Mouse (Mus musculus): ENCODE measurements around the gene Barx1. TPM values are rescaled to one million over a fixed set of nuclear protein-coding genes. Genes with fewer than 3 reads are reported as not detected.

Barx1 gene
- polyA plus RNA-seq, 1 experiment from 2014 or later: 0.10 TPM

GRCm38 (mm10) chr13:48650615-48651014 lies 12.2 kb upstream of the Barx1 start:
- ATAC-seq (replicated peaks; ENCODE audit: low FRiP score): no peak
- Histone ChIP-seq H3K36me3 (no peaks in the 10 kb centered on the region), H3K9ac (no peak overlapping the region), H3K27me3 (peaks cover 41% of the 10 kb centered on the region), H3K4me3 (replicated peaks) (no peak overlapping the region), H3K4me2 (no peak overlapping the region), H3K27ac (no peak overlapping the region), H3K9me3 (replicated peaks) (0 out of 2 replicates have a peak, but pooled peaks cover 3% of the 10 kb centered on the region), H3K4me1 (no peaks in the 10 kb centered on the region)
- 4% methylated on average over 1 of the region's 1 CpGs for WGBS

DNA sequence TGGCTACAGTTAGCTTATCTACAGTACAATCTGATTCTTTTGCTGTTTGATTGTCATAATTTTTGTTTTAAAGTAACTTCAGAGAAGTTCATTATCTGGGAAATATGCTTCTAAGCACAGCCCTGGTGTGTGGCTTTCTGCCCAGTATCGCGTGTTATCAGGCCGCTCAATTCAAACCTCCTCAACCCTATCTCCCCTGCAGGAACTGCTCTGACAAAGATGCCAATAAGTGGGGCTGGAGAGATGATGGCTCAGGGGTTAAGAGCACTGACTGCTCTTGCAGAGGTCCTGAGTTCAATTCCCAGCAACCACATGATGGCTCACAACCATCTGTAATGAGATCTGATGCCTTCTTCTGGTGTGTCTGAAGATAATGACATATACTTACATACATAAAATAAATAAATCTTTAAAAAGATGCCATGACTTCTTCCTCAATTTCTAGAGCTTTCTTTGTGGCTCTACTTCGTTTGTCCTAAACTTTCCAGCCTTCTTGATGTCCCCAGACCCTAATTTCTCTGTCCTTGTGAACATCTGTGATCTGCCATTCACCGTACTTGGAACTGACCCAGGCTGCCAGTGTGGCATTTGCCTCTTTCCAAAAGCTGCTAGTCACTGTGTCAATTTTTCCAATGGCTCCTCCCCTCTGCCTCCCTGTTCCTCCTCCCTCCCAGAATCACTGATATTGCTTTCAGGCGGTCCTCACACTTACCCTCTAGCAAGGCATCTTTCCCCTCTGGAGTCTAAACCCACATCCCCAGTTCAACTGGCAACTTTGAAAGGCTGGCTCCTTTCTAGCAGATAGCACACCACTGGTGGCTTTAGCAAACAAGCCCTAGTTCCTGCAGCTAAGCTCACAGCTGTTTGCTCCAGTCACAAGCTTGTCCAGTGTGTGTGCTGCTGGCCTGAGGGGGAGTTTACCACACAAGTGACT lies 11.4 kb upstream of the Barx1 start:
- H3K4me1 ChIP-seq: peaks cover 4% of the 10 kb centered on the region; the same call in 1 of the 2 replicates
- H3K9ac ChIP-seq: no peak overlapping the region
- H3K9me3 ChIP-seq (replicated peaks): 0 out of 2 replicates have a peak, but pooled peaks cover 3% of the 10 kb centered on the region
- H3K4me3 ChIP-seq (replicated peaks): no peak overlapping the region
- no peak overlapping the region for H3K27ac ChIP-seq
- H3K4me2 ChIP-seq: no peak overlapping the region
- WGBS: 68% methylated on average over 6 of the region's 6 CpGs
- H3K27me3 ChIP-seq: peaks cover 49% of the 10 kb centered on the region
- ATAC-seq (replicated peaks; ENCODE audit: low FRiP score): no peak
- no peaks in the 10 kb centered on the region for H3K36me3 ChIP-seq

- WGBS: 10% methylated on average over 14 of the region's 14 CpGs
- no peak overlapping the region for H3K4me3 ChIP-seq (replicated peaks)
- peaks cover 12% of the 10 kb centered on the region for H3K4me1 ChIP-seq
- no peak overlapping the region for H3K27ac ChIP-seq
- H3K9me3 ChIP-seq (replicated peaks): no peaks in the 10 kb centered on the region
- peaks cover 76% of the 10 kb centered on the region for H3K27me3 ChIP-seq
- no peak for ATAC-seq (replicated peaks; ENCODE audit: low FRiP score)
- H3K9ac ChIP-seq: no peak overlapping the region
- H3K4me2 ChIP-seq: no peak overlapping the region
- no peaks in the 10 kb centered on the region for H3K36me3 ChIP-seq
These were observed 8.7 kb upstream of the Barx1 start for GRCm38 (mm10) chr13:48653788-48654770.

GRCm38 (mm10) chr13:48655637-48656036 lies 7.2 kb upstream of the Barx1 start:
- no peak overlapping the region for H3K9ac ChIP-seq
- 4% methylated on average over 8 of the region's 8 CpGs for WGBS
- H3K27ac ChIP-seq: no peak overlapping the region

GRCm38 (mm10) chr13:48657791-48658190 lies 5.0 kb upstream of the Barx1 start:
- ATAC-seq (replicated peaks; ENCODE audit: low FRiP score): no peak
- Histone ChIP-seq H3K9me3 (replicated peaks) (no peaks in the 10 kb centered on the region), H3K27me3 (peaks cover 97% of the 10 kb centered on the region), H3K4me1 (peaks cover 33% of the 10 kb centered on the region), H3K4me2 (no peak overlapping the region), H3K36me3 (no peaks in the 10 kb centered on the region), H3K9ac (no peak overlapping the region), H3K4me3 (replicated peaks) (no peak overlapping the region), H3K27ac (no peak overlapping the region)
- 2% methylated on average over 9 of the region's 9 CpGs for WGBS

More at GRCm38 (mm10) chr13:48655637-48656036, 7.2 kb upstream of the Barx1 start:
- H3K4me2 ChIP-seq: no peak overlapping the region; the same call in 1 of the 2 replicates
- H3K4me1 ChIP-seq: peaks cover 27% of the 10 kb centered on the region
- H3K9me3 ChIP-seq (replicated peaks): no peaks in the 10 kb centered on the region
- H3K36me3 ChIP-seq: no peaks in the 10 kb centered on the region
- no peak overlapping the region for H3K4me3 ChIP-seq (replicated peaks)
- peaks cover 91% of the 10 kb centered on the region for H3K27me3 ChIP-seq
- no peak for ATAC-seq (replicated peaks; ENCODE audit: low FRiP score)

DNA sequence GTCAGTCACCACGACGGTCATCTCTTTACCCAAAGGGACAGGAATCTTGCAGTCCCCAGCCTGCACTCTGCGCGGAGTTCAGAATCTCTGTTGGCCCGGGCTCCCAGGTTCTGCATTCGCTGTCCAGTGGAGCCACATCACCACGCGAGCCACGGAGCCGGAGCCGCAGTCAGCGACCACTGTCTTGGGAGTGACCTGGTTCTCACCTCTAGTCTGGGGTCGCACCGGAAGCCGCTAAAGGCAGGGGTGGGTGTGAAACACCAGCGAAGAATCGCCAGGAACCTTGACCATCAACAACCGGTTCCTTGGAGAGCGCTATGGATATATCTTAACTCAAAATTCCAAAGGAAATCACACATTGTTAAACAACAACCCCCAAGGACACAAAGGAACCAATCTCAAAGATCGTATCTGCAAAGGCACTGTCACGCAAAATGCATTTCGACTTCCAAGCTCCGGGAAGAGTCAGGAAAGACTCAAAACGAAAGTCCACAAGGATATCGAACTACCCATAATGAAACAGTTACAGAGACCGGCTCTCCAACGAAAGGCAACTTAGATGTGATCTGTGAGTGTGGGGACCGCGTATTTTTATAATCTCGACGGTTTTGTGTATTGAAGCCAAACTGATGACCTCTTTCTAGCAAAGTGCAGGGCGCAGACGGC lies 4.1 kb upstream of the Barx1 start:
- Histone ChIP-seq H3K9ac (no peak overlapping the region), H3K4me1 (peaks cover 42% of the 10 kb centered on the region)
- ATAC-seq (replicated peaks; ENCODE audit: low FRiP score): no peak

DNA sequence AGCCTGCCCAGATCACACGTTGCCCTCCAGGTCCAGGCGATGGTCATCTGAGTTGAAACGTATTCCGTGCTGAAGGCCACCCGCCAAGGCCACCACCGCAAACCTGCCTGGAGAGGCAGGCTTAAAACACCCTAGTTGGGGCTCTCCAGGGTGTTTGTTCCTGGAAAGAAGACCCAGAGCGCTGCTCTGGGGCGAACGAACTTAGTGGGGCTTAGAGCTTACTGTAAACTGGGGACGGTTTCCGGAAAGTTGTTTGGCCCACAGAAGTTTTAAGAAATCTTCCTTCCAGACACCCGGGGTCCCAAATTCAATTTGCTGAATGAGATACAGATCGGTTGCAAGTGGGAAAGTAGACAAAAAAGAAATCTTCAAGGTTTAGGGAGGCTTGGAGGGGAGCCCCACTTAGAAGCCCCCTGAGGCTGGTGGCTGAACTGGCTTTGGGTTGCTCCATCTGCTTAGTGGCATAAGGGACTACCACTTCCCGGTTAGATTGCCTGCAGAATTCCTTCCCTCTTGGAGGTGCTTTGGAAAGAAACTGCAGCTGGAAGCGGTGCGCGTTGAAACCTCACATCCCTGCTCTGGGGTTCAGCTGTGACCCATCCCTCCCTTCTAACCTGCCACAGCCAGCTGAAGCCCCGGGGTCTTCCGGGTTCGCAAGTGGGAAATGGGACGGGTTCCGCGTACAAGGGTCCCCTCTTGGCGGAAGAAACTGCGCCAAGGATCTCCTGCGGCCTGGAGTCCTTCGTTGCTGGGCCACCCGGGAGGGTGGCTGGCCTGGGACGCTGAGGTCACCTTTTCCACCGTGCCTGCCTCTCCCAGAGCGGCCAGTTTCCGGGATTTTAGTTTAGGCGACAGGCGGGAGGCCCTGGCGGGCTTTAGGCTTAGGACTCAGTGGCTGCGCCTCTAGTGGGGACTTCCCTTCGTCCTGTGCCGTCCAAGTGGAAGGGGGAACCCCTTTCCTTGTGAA lies 3.3 kb upstream of the Barx1 start:
- Histone ChIP-seq H3K27me3 (peaks cover 97% of the 10 kb centered on the region), H3K9me3 (replicated peaks) (no peaks in the 10 kb centered on the region), H3K4me2 (peak overlapping the region; percentile 50), H3K9ac (no peak overlapping the region), H3K36me3 (no peaks in the 10 kb centered on the region), H3K27ac (no peak overlapping the region), H3K4me1 (peaks cover 43% of the 10 kb centered on the region), H3K4me3 (replicated peaks) (peak overlapping the region; percentile 29)
- no peak for ATAC-seq (replicated peaks; ENCODE audit: low FRiP score)
- under 1% methylated on average over 38 of the region's 38 CpGs for WGBS

More for the DNA sequence above, 4.1 kb upstream of the Barx1 start:
- Histone ChIP-seq H3K27me3 (peaks cover 97% of the 10 kb centered on the region), H3K9me3 (replicated peaks) (no peaks in the 10 kb centered on the region), H3K36me3 (no peaks in the 10 kb centered on the region), H3K27ac (no peak overlapping the region), H3K4me3 (replicated peaks) (peak overlapping the region; percentile 6), H3K4me2 (peak overlapping the region; percentile 28)
- 1% methylated on average over 33 of the region's 33 CpGs for WGBS

- Histone ChIP-seq H3K4me3 (replicated peaks) (peak overlapping the region; percentile 29; the same call in 1 of the 2 replicates), H3K4me1 (peaks cover 50% of the 10 kb centered on the region), H3K27ac (no peak overlapping the region), H3K9me3 (replicated peaks) (no peaks in the 10 kb centered on the region), H3K27me3 (peaks cover 97% of the 10 kb centered on the region), H3K4me2 (peak overlapping the region; percentile 50; the same call in 1 of the 2 replicates), H3K9ac (no peak overlapping the region), H3K36me3 (no peaks in the 10 kb centered on the region)
- 2% methylated on average over 11 of the region's 11 CpGs for whole genome bisulfite sequencing
- ATAC-seq (replicated peaks; ENCODE audit: low FRiP score): no peak
These were observed 2.5 kb upstream of the Barx1 start for GRCm38 (mm10) chr13:48660221-48660734.

DNA sequence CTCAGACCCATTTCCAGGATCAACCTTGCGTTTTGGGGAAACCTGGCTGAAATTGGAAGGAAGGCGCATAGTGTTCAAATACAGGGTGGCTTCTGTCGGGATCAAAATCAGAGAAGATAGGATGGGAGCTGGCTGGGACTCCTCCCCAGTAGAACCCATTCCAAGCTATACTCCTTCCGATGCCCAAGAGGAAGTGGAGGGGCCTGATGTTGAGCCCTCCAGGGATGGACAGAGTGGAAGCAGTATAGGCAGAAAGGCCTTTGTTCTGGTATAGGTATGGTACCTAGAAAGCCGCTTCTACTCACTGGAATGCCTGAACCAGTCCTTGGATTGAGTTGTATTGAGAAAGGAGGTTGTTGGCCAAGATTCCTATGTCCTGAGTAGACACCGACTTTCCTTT lies 2.1 kb upstream of the Barx1 start:
- ATAC-seq (replicated peaks; ENCODE audit: low FRiP score): no peak
- no peaks in the 10 kb centered on the region for H3K9me3 ChIP-seq (replicated peaks)
- no peak overlapping the region for H3K27ac ChIP-seq
- WGBS: 8% methylated on average over 6 of the region's 6 CpGs
- H3K9ac ChIP-seq: no peak overlapping the region
- H3K36me3 ChIP-seq: no peaks in the 10 kb centered on the region
- H3K4me2 ChIP-seq: no peak overlapping the region
- H3K27me3 ChIP-seq: peaks cover 100% of the 10 kb centered on the region
- peaks cover 54% of the 10 kb centered on the region for H3K4me1 ChIP-seq
- H3K4me3 ChIP-seq (replicated peaks): no peak overlapping the region

- no peaks in the 10 kb centered on the region for H3K36me3 ChIP-seq
- 4% methylated on average over 1 of the region's 1 CpGs for WGBS
- H3K9me3 ChIP-seq (replicated peaks): no peaks in the 10 kb centered on the region
- H3K9ac ChIP-seq: no peak overlapping the region
- H3K27me3 ChIP-seq: peaks cover 100% of the 10 kb centered on the region
- no peak for ATAC-seq (replicated peaks; ENCODE audit: low FRiP score)
- no peak overlapping the region for H3K4me3 ChIP-seq (replicated peaks)
- H3K4me1 ChIP-seq: peaks cover 55% of the 10 kb centered on the region
- H3K4me2 ChIP-seq: no peak overlapping the region
- H3K27ac ChIP-seq: no peak overlapping the region
These were observed 1.2 kb upstream of the Barx1 start for GRCm38 (mm10) chr13:48661561-48661960.

Measured in kidney, embryonic 15.5 days (tissue).